Mouse (Mus musculus) ES-Bruce4 (cell line): Measurements from ENCODE around the gene Zfp367. TPM values are rescaled to one million over a fixed set of nuclear protein-coding genes. Genes with fewer than 3 reads are reported as not detected.

Source experiments
- H3K27ac ChIP-seq: 2 replicates; pipeline ENCODE4 v1.5.1; 2012; ENCODE audit warnings: low read length, inconsistent platforms; ENCODE audit not compliant: insufficient read depth
- H3K27me3 ChIP-seq: 2 replicates; pipeline ENCODE4 v1.6.1; 2012; ENCODE audit warnings: mild to moderate bottlenecking, low read length, inconsistent platforms; ENCODE audit not compliant: control insufficient read depth, poor library complexity, insufficient read depth, severe bottlenecking
- H3K36me3 ChIP-seq: 2 replicates; pipeline ENCODE4 v1.6.1; 2012; ENCODE audit warnings: inconsistent platforms, mild to moderate bottlenecking, low read length, moderate library complexity; ENCODE audit not compliant: control insufficient read depth, poor library complexity, insufficient read depth, severe bottlenecking
- H3K4me1 ChIP-seq: one replicate; pipeline ENCODE4 v1.8.1; 2011; ENCODE audit warnings: low read length; ENCODE audit not compliant: control insufficient read depth, insufficient read depth
- H3K4me3 ChIP-seq: 2 replicates; pipeline ENCODE4 v1.5.1; 2011; ENCODE audit warnings: low read depth, mild to moderate bottlenecking, low read length
- H3K9ac ChIP-seq: 2 replicates; pipeline ENCODE4 v1.6.1; 2012; ENCODE audit warnings: low read depth, mild to moderate bottlenecking, inconsistent platforms; ENCODE audit not compliant: poor library complexity, severe bottlenecking
- H3K9me3 ChIP-seq: replicated peaks from 2 replicates; pipeline ENCODE4 v1.6.1; 2012; ENCODE audit warnings: mild to moderate bottlenecking, low read length, inconsistent platforms; ENCODE audit not compliant: control insufficient read depth, poor library complexity, insufficient read depth, severe bottlenecking
- CTCF ChIP-seq: IDR thresholded peaks from one replicate; pipeline ENCODE4 v1.8.1; 2011; ENCODE audit warnings: low read depth, low read length
- EP300 ChIP-seq: IDR thresholded peaks from 2 replicates; pipeline ENCODE4 v1.6.1; 2011; ENCODE audit warnings: low read depth, low read length; ENCODE audit not compliant: insufficient read depth
- POLR2A ChIP-seq: IDR thresholded peaks from one replicate; pipeline ENCODE4 v1.8.1; 2011; ENCODE audit warnings: low read length; ENCODE audit not compliant: insufficient read depth
- polyA plus RNA-seq: library from polyadenylated mRNA; stranded (reverse); fragments of >200 nt; gene quantifications from 2 replicates; pipeline ENCODE4 v1.2.4, GENCODE M21; 2011; ENCODE audit warnings: low read depth; ENCODE audit not compliant: missing spikeins, insufficient read depth, insufficient read length

Gene Zfp367
- polyA plus RNA-seq, 1 experiment, result 32.2 TPM

DNA sequence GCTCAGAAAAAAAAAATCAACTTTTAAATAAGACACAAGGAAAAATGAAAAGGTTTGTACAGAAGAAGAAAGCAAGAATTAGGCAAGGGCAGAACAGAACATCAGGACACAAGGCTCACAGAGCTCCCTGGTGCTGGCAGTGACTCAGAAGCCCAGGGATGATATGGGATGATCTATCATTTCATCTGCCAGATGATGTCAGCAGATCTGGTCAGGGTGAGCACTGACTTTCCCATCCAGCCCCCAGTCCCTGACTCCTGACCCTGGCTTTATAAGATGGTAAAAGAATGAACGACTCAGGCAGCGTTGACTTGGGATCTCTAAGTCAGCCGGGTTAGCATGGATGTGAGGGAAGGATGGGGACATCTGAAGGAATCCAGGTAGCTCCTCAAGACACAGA lies 69.7 kb downstream of the Zfp367 start:
- H3K36me3 ChIP-seq, result no peaks in the 10 kb centered on the region
- no peaks in the 10 kb centered on the region for H3K4me1 ChIP-seq
- TF ChIP-seq POLR2A, result no peak
- no peak for TF ChIP-seq EP300
- no peak for TF ChIP-seq CTCF
- H3K4me3 ChIP-seq, result no peak overlapping the region
- H3K9me3 ChIP-seq, result no peaks in the 10 kb centered on the region
- no peak overlapping the region for H3K9ac ChIP-seq
- H3K27ac ChIP-seq, result no peak overlapping the region
- no peaks in the 10 kb centered on the region for H3K27me3 ChIP-seq

Other genes starting within 250 kb of the Zfp367 start
- 1.1 TPM in 1 of 2 replicates, not detected in the other for gene Hsd17b3, start 64.0 kb downstream of the Zfp367 start, polyA plus RNA-seq
- gene Slc35d2, start 23.8 kb downstream of the Zfp367 start, polyA plus RNA-seq, result 6.3 and 7.7 TPM in 2 replicates
- gene Habp4, start 8.6 kb upstream of the Zfp367 start, polyA plus RNA-seq, result 7.0 and 10.9 TPM in 2 replicates
- 27.3 and 30.4 TPM in 2 replicates for gene Cdc14b, start 122.1 kb upstream of the Zfp367 start, polyA plus RNA-seq
- gene Aaed1, start 159.5 kb upstream of the Zfp367 start, polyA plus RNA-seq, result 15.2 and 15.5 TPM in 2 replicates
- gene Ctsl, start 217.7 kb upstream of the Zfp367 start, polyA plus RNA-seq, result 290 TPM in 2 replicates